ENCODE assay signal across 17 mouse cellular contexts in the genomic region with DNA sequence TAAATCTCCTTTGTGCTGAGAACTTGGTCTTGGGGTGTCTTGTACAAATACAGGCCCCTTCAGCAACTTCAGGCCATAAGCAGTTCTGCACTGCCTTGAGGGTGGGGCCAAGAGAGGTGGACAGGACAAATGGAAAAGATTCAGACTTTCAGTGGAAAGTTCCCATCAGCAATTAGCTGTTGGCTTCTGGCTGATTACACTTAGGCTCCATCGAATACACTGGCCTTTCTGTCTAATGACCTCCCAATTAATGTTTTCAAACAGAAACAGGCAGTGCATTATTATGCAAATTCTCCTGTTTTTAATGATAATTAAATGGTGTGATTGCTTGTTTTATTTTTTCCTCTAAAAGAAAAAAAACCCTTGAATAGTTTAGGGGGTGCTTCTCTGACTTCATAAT. TPM values are rescaled to one million over a fixed set of nuclear protein-coding genes. Genes with fewer than 3 reads are reported as not detected.
"Had no signal": no experiment of that assay in that cellular context is flagged by ENCODE, and none has a peak within 500 bp of the region (broad histone marks: within the 10 kb centered on the region; RNA-seq: fewer than 3 reads in every experiment).

No protein-coding gene starts in this region.

- H3K27ac ChIP-seq: lung, embryonic 15.5 days; macrophage; midbrain, embryonic 13.5 days; midbrain, embryonic 15.5 days; neural tube, embryonic 12.5 days; stomach, embryonic 15.5 days; stomach, postnatal 0 days had no signal

- H3K4me2 ChIP-seq: lung, embryonic 15.5 days; midbrain, embryonic 11.5 days; midbrain, embryonic 13.5 days; midbrain, embryonic 15.5 days; neural tube, embryonic 12.5 days; stomach, embryonic 15.5 days had no signal

- H3K9ac ChIP-seq: liver, postnatal 0 days; lung, embryonic 15.5 days; midbrain, embryonic 13.5 days; midbrain, embryonic 15.5 days; neural tube, embryonic 12.5 days; stomach, embryonic 15.5 days had no signal

- ATAC-seq: liver, postnatal 0 days; lung, postnatal 0 days; midbrain, embryonic 13.5 days; midbrain, embryonic 15.5 days had no signal

- H3K4me3 ChIP-seq: lung, embryonic 15.5 days; megakaryocyte, embryonic 14.5 days; midbrain, embryonic 13.5 days; midbrain, embryonic 15.5 days; neural tube, embryonic 12.5 days; stomach, embryonic 15.5 days had no signal

- H3K36me3 ChIP-seq: lung, embryonic 15.5 days; midbrain, embryonic 13.5 days; midbrain, embryonic 15.5 days; neural tube, embryonic 12.5 days; stomach, embryonic 15.5 days had no signal

- H3K9me3 ChIP-seq: lung, embryonic 15.5 days; midbrain, embryonic 13.5 days; midbrain, embryonic 15.5 days; neural tube, embryonic 12.5 days; stomach, embryonic 15.5 days had no signal

- H3K27me3 ChIP-seq: lung, embryonic 15.5 days; midbrain, embryonic 13.5 days; midbrain, embryonic 15.5 days; neural tube, embryonic 12.5 days; stomach, embryonic 15.5 days had no signal

- DNase-seq: liver, postnatal 0 days; lung, adult 2 months; lung, postnatal 14 days; lung, postnatal 36 days; right cerebral cortex, postnatal 14 days; thymus, adult 2 months; thymus, postnatal 36 days had no signal

- H3K4me1 ChIP-seq: lung, embryonic 15.5 days; megakaryocyte, embryonic 14.5 days; midbrain, embryonic 13.5 days; midbrain, embryonic 15.5 days; neural tube, embryonic 12.5 days; stomach, embryonic 15.5 days had no signal

RNA-seq across cellular contexts. Expression of a gene that starts 11.4 kb away (rescaled TPM):
- polyA plus RNA-seq: macrophage had no signal
